Mouse (Mus musculus) CH12.LX (cell line): ENCODE measurements around the gene Trub1.

Source experiments
- CHD1 ChIP-seq: IDR thresholded peaks from 2 replicates; pipeline ENCODE4 v1.6.1; 2012; ENCODE audit warnings: low read depth, low read length, improper control_type of control experiment, inconsistent platforms
- CTCF ChIP-seq, 2 experiments: IDR thresholded peaks in 1 of 2; conservative IDR thresholded peaks in 1 of 2; 2 replicates each; pipeline ENCODE4 v1.5.1; 2011 to 2012; ENCODE audit warnings: low read depth in 2 of 2, low read length in 2 of 2, improper control_type of control experiment in 1 of 2, inconsistent platforms in 1 of 2, mild to moderate bottlenecking in 1 of 2, moderate library complexity in 1 of 2
- E2F4 ChIP-seq: IDR thresholded peaks from 2 replicates; pipeline ENCODE4 v1.6.1; 2011; ENCODE audit warnings: low read depth, low read length, improper control_type of control experiment; ENCODE audit not compliant: insufficient replicate concordance
- ELF1 ChIP-seq: IDR thresholded peaks from 2 replicates; pipeline ENCODE4 v1.6.1; 2014; ENCODE audit warnings: low read depth, mild to moderate bottlenecking, inconsistent platforms, low read length, improper control_type of control experiment
- EP300 ChIP-seq: IDR thresholded peaks from 2 replicates; pipeline ENCODE4 v1.6.1; 2011; ENCODE audit warnings: low read length, improper control_type of control experiment
- ETS1 ChIP-seq: conservative IDR thresholded peaks from 2 replicates; pipeline ENCODE4 v1.6.1; 2012; ENCODE audit warnings: low read depth, mild to moderate bottlenecking, inconsistent platforms, low read length, improper control_type of control experiment, moderate library complexity
- HCFC1 ChIP-seq: IDR thresholded peaks from 2 replicates; pipeline ENCODE4 v1.6.1; 2012; ENCODE audit warnings: low read depth, mild to moderate bottlenecking, inconsistent platforms, low read length, improper control_type of control experiment
- MAX ChIP-seq: IDR thresholded peaks from 2 replicates; pipeline ENCODE4 v1.6.1; 2011; ENCODE audit warnings: low read length, improper control_type of control experiment
- POLR2A ChIP-seq: IDR thresholded peaks from 2 replicates; pipeline ENCODE4 v1.6.1; 2011; ENCODE audit warnings: low read depth, mild to moderate bottlenecking, improper control_type of control experiment, low read length
- UBTF ChIP-seq: IDR thresholded peaks from 2 replicates; pipeline ENCODE4 v1.6.1; 2012; ENCODE audit warnings: low read depth, mild to moderate bottlenecking, inconsistent platforms, low read length, improper control_type of control experiment, moderate library complexity
- ZC3H11A ChIP-seq: IDR thresholded peaks from 2 replicates; pipeline ENCODE4 v1.6.1; 2012; ENCODE audit warnings: low read depth, mild to moderate bottlenecking, inconsistent platforms, low read length, improper control_type of control experiment
- ZMIZ1 ChIP-seq: IDR thresholded peaks from 2 replicates; pipeline ENCODE4 v1.6.1; 2012; ENCODE audit warnings: low read depth, mild to moderate bottlenecking, inconsistent platforms, low read length, improper control_type of control experiment

DNA sequence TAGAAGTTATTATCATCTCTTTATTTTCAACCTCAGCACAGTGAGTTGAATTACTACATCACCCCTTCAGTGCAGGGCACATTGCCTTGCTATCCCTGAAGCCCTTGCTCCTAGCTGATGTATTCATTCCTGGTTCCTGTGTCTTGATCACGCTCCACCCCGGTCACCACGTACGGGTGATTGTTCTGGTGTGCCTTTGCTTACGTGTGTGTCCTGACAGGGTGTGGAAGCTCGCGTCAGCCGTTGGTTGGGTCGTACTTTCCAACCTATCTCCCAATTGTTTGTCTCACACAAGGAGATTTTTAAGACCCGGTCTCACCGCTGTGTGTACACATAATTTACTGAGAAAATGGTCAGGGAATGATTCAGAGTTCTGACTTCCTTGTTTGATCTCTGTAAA lies 58.1 kb downstream of the Trub1 start:
- TF ChIP-seq HCFC1 (no peak), POLR2A (no peak), EP300 (no peak), UBTF (no peak), ZC3H11A (no peak), CHD1 (no peak), ELF1 (no peak), CTCF (conservative IDR thresholded peaks at IDR 0.05 in 1 of 2, IDR thresholded peaks at IDR 0.05 in 1 of 2; ENCODE audit: low read depth in 2 of 2, low read length in 2 of 2) (no peak), ETS1 (no peak), E2F4 (no peak), ZMIZ1 (no peak), MAX (no peak)
